Mouse (Mus musculus) embryonic fibroblast, embryonic 13.5 days (primary cell): Measurements from ENCODE around the gene Rptor.

ENCODE experiments used
- CTCF ChIP-seq: IDR thresholded peaks from 2 replicates; pipeline ENCODE4 v1.5.1; 2011; ENCODE audit warnings: mild to moderate bottlenecking, control low read depth, low read length, moderate library complexity, borderline replicate concordance; ENCODE audit not compliant: insufficient read depth
- POLR2A ChIP-seq: IDR thresholded peaks from 2 replicates; pipeline ENCODE4 v1.6.1; 2011; ENCODE audit warnings: low read depth, mild to moderate bottlenecking, control low read depth, low read length, moderate library complexity

- TF ChIP-seq POLR2A (no peak), CTCF (no peak)
Measured at GRCm38 (mm10) chr11:119807431-119808031, 204.8 kb downstream of the Rptor start.
